Mouse (Mus musculus) heart, embryonic 11.5 days (tissue): ENCODE data around the gene D17Wsu92e. TPM values are rescaled to one million over a fixed set of nuclear protein-coding genes. Genes with fewer than 3 reads are reported as not detected.

Source experiments
- polyA plus RNA-seq: library from polyadenylated mRNA; unstranded; fragments of >200 nt; fragmentation: Nextera tagmentation; extraction: Ambion mirVana; gene quantifications from 2 replicates; pipeline ENCODE4 v1.2.1, GENCODE M21; 2014

The D17Wsu92e gene
- polyA plus RNA-seq, 1 experiment from 2014 or later = 11.8 TPM

Other genes starting within 250 kb of the D17Wsu92e start
- 38.8 and 47.4 TPM in 2 replicates for gene Nudt3, start 197.2 kb downstream of the D17Wsu92e start, polyA plus RNA-seq
- gene RPS10-NUDT3, start 185.4 kb downstream of the D17Wsu92e start, polyA plus RNA-seq = not detected in 2 replicates
- 659 and 724 TPM in 2 replicates for gene Rps10, start 184.0 kb downstream of the D17Wsu92e start, polyA plus RNA-seq
- gene Pacsin1, start 165.1 kb downstream of the D17Wsu92e start, polyA plus RNA-seq = 2.5 and 2.9 TPM in 2 replicates
- 0.25 and 0.26 TPM in 2 replicates for gene Spdef, start 91.7 kb downstream of the D17Wsu92e start, polyA plus RNA-seq
- gene Snrpc, start 17.5 kb upstream of the D17Wsu92e start, polyA plus RNA-seq = 226 and 242 TPM in 2 replicates
- 3.8 and 4.1 TPM in 2 replicates for gene Uhrf1bp1, start 35.8 kb upstream of the D17Wsu92e start, polyA plus RNA-seq
- 5.5 and 6.9 TPM in 2 replicates for gene Anks1, start 88.7 kb upstream of the D17Wsu92e start, polyA plus RNA-seq
- gene Taf11, start 89.2 kb upstream of the D17Wsu92e start, polyA plus RNA-seq = 50.4 and 53.0 TPM in 2 replicates